Mouse (Mus musculus): ENCODE data around the gene Plxna2.

GRCm38 (mm10) chr1:194747258-194747657 is 129.2 kb downstream of the Plxna2 start:
- no peak for TF ChIP-seq POLR2A (IDR thresholded peaks at IDR 0.05; ENCODE audit: low read depth, low read length)
- no peak for TF ChIP-seq CTCF (IDR thresholded peaks at IDR 0.05; ENCODE audit: extremely low read depth, insufficient read depth, insufficient read length, insufficient replicate concordance)

Data from spleen, adult 2 months (tissue).